Mouse (Mus musculus): ENCODE data around the gene Pakap.

DNA sequence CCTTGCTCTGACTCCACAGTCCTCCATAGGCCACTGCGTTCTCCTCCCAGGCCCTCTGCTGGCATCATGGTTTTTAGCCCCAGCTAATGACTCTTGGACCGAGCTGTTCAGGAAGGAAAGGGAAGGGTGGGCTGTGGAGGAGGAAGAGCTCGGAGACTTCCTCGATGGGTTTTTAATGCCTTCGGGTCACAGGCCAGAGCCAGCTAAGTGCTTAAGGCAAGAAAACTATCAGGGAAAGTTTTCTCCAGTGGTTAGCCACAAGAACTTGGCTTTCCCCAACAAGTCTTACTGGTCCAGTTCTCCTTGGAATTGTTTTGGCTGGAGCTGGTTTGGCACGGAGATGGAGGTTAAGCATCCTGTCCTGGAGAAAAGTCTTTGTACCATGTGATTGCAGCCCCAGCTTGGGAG is 292.2 kb downstream of the Pakap start:
- no peak for TF ChIP-seq CTCF (IDR thresholded peaks at IDR 0.05; ENCODE audit: insufficient read depth, low read depth, low read length)
- no peak for TF ChIP-seq POLR2A (IDR thresholded peaks at IDR 0.05; ENCODE audit: insufficient read depth, low read depth, low read length)
